Mouse (Mus musculus) testis, adult 2 months (tissue): Measurements from ENCODE around the gene Gm17660.
"Not testable (repeated sequence)": the region's sequence is repeated elsewhere in the genome, so short reads cannot be mapped to it uniquely, and the experiment has no call there.

Experiments used
- CTCF ChIP-seq: fragments of 200-500 bp; IDR thresholded peaks from 2 replicates; pipeline ENCODE4 v1.5.1; 2012; ENCODE audit warnings: low read depth, mild to moderate bottlenecking, inconsistent platforms, low read length, moderate library complexity; ENCODE audit not compliant: control insufficient read depth, insufficient read depth, insufficient replicate concordance
- POLR2A ChIP-seq: fragments of 200-500 bp; IDR thresholded peaks from 2 replicates; pipeline ENCODE4 v1.6.1; 2012; ENCODE audit warnings: low read depth, mild to moderate bottlenecking, inconsistent platforms, low read length, moderate library complexity; ENCODE audit not compliant: control insufficient read depth

DNA sequence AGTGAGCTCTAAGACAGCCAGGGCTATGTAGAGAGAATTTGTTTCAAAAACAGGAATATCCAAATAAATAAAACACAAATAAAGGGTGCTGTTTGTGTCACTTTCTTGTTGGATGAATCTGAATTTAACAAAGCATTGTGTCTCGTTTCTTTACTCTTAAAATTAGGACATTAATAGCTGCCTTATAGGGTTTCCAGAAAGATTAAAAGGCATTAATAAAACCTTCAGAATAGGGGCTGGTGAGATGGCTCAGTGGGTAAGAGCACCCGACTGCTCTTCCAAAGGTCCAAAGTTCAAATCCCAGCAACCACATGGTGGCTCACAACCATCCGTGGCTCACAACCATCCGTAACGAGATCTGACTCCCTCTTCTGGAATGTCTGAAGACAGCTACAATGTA, 53.2 kb downstream of the Gm17660 start:
- TF ChIP-seq CTCF, POLR2A: not testable (repeated sequence)
